Mouse (Mus musculus) brain, adult 2 months (tissue): ENCODE measurements at regions not wholly inside any gene's neighbourhood (a gene's known extent, or its start where the extent isn't known, plus 50 kb on each side); places are given as distances from the start of the nearest gene placed in this dataset.

Source experiments
- DNase-seq: peaks from one replicate; pipeline ENCODE4 v3.0.0; 2011; ENCODE audit warnings: low read depth, low spot score

DNA sequence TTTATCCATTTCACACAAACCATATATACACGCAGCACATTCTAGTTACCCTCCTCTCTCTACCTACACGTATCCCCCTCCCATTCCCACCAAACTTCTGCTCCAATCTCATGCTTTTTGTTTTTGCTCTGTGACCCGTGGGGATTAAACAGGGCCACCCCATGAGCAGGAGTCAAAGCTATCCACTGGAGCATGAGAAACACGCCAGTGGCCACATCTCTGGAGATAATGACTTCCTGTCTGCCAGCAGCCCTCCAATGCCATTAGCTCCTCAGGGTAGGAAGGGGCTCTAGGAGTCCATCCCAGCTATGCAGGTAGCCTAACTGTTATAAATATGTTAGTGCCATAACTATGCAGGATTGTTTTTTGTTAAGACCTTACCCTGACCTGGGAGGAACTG, 141.9 kb upstream of the Grb10 start:
- DNase-seq: no peak

DNA sequence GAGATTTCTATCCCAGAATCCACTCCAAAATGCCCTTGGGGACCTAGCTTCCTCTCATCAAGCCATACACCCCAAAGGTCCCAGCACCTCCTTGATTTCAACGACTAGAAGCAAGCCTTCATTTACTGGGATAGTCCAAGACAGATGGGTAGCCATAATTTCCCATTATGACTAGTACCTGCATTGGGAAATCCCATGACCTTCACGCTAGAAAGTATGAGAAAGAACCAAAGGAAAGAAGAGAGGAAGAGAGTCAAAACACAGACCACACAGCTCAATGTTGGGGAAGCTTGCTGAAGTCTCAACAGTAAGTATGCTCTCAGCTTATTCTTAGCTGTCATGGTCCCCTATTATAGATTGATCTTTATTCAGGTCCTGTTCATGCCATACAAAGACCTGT, 133.9 kb upstream of the Grb10 start:
- DNase-seq: no peak

DNA sequence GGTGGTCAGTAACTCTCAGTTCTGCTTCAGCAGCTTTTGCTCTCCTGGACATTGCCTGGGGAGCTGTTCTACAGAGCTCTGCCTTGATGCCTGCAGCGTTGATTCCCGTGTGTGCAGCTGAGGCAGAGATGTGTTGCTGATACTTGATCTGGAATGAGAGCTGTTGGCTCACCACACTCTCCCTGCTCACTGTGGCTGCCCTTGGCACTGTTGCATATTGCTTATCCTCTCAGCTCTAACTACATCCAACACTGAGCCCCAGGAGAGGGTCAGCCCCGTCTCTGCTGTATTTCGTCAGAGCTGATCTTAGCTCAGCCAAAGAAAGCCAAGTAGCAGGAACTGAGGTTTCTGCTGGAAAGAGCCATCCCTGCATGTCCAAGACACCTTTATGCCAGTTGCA, 132.8 kb upstream of the Grb10 start:
- DNase-seq: no peak

DNA sequence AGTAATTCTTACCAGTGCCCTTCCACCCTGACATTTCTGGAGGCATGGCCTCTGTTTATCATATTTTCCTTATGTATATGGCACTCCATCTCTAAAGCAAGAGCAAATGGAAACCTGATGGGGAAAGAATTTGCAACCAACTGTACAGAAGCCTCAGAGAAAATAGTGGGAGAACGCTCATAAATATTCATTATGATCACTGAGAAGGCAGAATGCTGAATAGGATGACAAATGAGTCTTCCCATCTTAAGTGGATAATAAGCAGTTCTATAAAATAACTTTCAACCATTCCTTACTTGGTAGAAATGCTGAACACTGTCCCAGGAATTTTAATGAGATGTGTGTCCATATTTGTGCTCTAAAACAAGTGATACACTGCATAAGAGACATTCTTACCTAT, 129.9 kb upstream of the Grb10 start:
- DNase-seq: peak; percentile 33
